Mouse (Mus musculus) midbrain, embryonic 15.5 days (tissue): ENCODE measurements around the gene Ccdc71. TPM values are rescaled to one million over a fixed set of nuclear protein-coding genes. Genes with fewer than 3 reads are reported as not detected.

Experiments used
- ATAC-seq: fragments of 200-750 bp; cut with Nextera tagmentation; replicated peaks from 2 replicates; pipeline ENCODE4 v1.8.0; 2017; ENCODE audit warnings: moderate TSS enrichment
- H3K27ac ChIP-seq: fragments of 300-500 bp; sonication (generic); 2 replicates; pipeline ENCODE4 v1.5.1; 2015; ENCODE audit warnings: mild to moderate bottlenecking, inconsistent platforms
- H3K27me3 ChIP-seq: fragments of 300-500 bp; sonication (generic); replicated peaks from 2 replicates; pipeline ENCODE4 v1.6.1; 2015; ENCODE audit warnings: inconsistent platforms
- H3K36me3 ChIP-seq: fragments of 300-500 bp; sonication (generic); replicated peaks from 2 replicates; pipeline ENCODE4 v1.6.1; 2015; ENCODE audit warnings: inconsistent platforms
- H3K4me1 ChIP-seq: fragments of 300-500 bp; sonication (generic); 2 replicates; pipeline ENCODE4 v1.6.1; 2015; ENCODE audit warnings: inconsistent platforms
- H3K4me2 ChIP-seq: fragments of 300-500 bp; sonication (generic); 2 replicates; pipeline ENCODE4 v1.6.1; 2015; ENCODE audit warnings: inconsistent platforms, mild to moderate bottlenecking, moderate library complexity
- H3K4me3 ChIP-seq: fragments of 300-500 bp; sonication (generic); 2 replicates; pipeline ENCODE4 v1.5.1; 2015; ENCODE audit warnings: mild to moderate bottlenecking, inconsistent platforms
- H3K9ac ChIP-seq: fragments of 300-500 bp; sonication (generic); 2 replicates; pipeline ENCODE4 v1.6.1; 2015; ENCODE audit warnings: mild to moderate bottlenecking, inconsistent platforms
- H3K9me3 ChIP-seq: fragments of 300-500 bp; sonication (generic); 2 replicates; pipeline ENCODE4 v1.6.1; 2016; ENCODE audit warnings: inconsistent platforms
- WGBS: fragments of 180-500 bp; shearing (Covaris S2); methylation state at CpG from one replicate; pipeline ENCODE4 v1.1.7; 2015; ENCODE audit warnings: mixed read lengths; 5-methylcytosine and 5-hydroxymethylcytosine counted together
- polyA plus RNA-seq: library from polyadenylated mRNA; unstranded; fragments of >200 nt; fragmentation: Nextera tagmentation; extraction: Ambion mirVana; gene quantifications from 2 replicates; pipeline ENCODE4 v1.2.1, GENCODE M21; 2015

Gene Ccdc71
- polyA plus RNA-seq, 1 experiment from 2014 or later: 71.4 TPM

DNA sequence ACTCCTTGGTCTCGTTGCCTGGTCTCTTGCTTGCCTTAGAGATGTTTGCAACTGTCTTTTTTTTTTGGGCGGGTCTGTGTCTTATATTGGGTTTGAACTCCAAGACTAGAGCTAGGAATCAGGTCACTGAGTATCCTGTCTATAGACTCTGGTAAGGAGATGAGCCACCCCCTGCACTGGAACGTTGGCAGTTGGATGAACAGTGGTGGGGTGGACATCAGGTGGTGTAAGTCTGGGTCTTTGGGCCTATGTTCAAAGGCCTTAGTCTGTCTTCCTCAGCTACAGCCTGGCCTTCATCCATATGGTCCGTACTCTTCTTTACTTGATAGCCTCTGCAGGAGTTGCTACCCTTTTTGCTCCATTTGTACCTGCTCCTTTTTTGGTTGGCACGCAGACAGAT is 1.3 kb downstream of the Ccdc71 start:
- H3K9ac ChIP-seq: no peak overlapping the region

DNA sequence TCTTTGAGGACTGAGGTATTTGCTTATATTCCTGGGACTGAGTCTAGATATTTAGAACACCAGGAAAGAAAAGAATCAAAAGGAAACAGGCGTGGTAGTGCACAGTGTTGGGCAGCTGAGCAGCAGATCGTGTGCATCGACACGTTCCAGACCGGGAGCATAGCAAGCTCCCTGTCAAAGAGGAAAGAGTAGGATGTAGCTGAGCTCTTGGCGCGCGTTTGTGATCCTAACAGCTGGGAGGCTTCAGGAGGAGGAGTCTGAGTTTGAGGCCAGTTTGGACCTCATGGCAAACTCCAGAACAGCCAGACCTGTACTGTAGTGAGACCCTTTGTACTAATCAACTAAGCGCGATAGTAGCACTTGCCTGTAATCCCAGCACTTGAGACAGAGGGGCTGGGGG is 1.9 kb downstream of the Ccdc71 start:
- Histone ChIP-seq H3K36me3 (peaks cover 22% of the 10 kb centered on the region), H3K4me1 (peaks cover 15% of the 10 kb centered on the region), H3K4me3 (no peak overlapping the region), H3K9ac (no peak overlapping the region), H3K27ac (no peak overlapping the region), H3K27me3 (no peaks in the 10 kb centered on the region), H3K4me2 (peak overlapping the region; percentile 74; the same call in 1 of the 2 replicates), H3K9me3 (no peaks in the 10 kb centered on the region)
- ATAC-seq: no peak
- WGBS: 93% methylated on average over 10 of the region's 10 CpGs

More for the DNA sequence above, 1.3 kb downstream of the Ccdc71 start:
- peak overlapping the region; percentile 74 for H3K4me2 ChIP-seq
- WGBS: 85% methylated on average over 5 of the region's 5 CpGs
- H3K36me3 ChIP-seq: peaks cover 20% of the 10 kb centered on the region
- peak overlapping the region; percentile 67 for H3K4me3 ChIP-seq
- peaks cover 15% of the 10 kb centered on the region for H3K4me1 ChIP-seq
- no peaks in the 10 kb centered on the region for H3K27me3 ChIP-seq
- no peak for ATAC-seq
- H3K9me3 ChIP-seq: no peaks in the 10 kb centered on the region
- H3K27ac ChIP-seq: no peak overlapping the region; the same call in 1 of the 2 replicates

DNA sequence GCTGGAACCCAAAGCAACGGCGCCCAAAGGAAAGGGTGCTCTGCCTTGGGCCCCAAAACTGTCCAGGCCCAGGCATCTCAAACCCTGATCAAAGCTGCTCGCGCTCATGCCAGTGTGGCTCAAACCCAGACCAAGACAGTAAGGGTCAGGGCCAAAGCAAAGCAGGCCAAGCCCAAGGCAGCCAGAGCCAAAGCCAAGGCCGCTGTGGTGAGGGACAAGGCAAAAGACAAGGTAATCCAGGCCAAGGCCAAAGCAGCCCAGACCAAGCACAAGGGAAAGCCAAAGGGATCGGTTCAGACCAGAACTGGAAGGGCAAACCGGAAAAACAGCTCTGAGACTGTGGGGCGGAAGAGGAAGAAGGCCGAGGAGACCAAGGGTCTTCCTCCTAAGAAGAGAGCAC is 3.4 kb downstream of the Ccdc71 start:
- Histone ChIP-seq H3K36me3 (peaks cover 23% of the 10 kb centered on the region), H3K4me3 (no peak overlapping the region), H3K4me2 (no peak overlapping the region), H3K9me3 (no peaks in the 10 kb centered on the region), H3K27me3 (no peaks in the 10 kb centered on the region), H3K4me1 (peaks cover 15% of the 10 kb centered on the region), H3K27ac (no peak overlapping the region), H3K9ac (no peak overlapping the region)
- WGBS: 93% methylated on average over 9 of the region's 9 CpGs
- ATAC-seq: no peak

DNA sequence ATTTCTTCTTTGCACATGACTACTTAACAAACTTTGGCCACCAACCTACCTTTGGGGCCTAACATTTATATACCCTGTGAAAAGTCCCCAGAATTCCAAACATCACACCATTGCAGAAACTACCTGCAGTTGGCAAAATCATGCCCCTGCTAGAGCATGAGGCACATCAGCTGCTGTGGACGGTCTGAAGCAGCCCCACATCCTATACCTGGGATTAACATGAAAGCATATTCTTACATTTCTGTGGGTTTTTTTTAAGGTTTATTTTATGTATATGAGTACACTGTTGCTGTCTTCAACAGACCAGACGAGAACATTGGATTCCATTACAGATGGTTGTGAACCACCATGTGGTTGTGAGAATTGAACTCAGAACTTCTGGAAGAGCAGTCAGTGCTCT is 5.9 kb downstream of the Ccdc71 start:
- Histone ChIP-seq H3K27me3 (no peaks in the 10 kb centered on the region), H3K4me3 (no peak overlapping the region), H3K27ac (no peak overlapping the region), H3K4me2 (no peak overlapping the region), H3K4me1 (peaks cover 12% of the 10 kb centered on the region), H3K9me3 (no peaks in the 10 kb centered on the region), H3K36me3 (peaks cover 23% of the 10 kb centered on the region), H3K9ac (no peak overlapping the region)
- ATAC-seq: no peak
- 93% methylated on average over 2 of the region's 2 CpGs for WGBS

DNA sequence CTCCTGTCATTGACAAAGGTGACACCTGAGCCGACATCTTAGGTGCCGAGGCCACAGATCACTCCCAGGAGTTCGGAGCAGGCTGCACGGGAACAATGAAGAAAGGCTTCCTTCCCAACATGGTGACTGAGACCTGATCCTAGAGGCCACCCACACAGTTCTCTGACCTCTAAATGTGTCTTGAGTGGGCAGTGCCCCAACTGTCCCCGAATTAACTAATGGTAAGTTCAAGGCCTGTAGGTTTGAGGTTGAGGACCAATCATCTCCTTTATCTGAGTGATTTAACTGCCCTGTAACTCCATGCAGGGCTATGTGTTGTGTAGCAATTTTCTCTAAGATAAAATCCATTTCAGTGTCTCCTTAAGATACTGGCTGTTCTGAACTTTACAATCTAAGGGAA is 9.1 kb downstream of the Ccdc71 start:
- Histone ChIP-seq H3K27me3 (no peaks in the 10 kb centered on the region), H3K9ac (no peak overlapping the region), H3K4me2 (no peak overlapping the region), H3K4me3 (no peak overlapping the region), H3K9me3 (no peaks in the 10 kb centered on the region), H3K4me1 (no peaks in the 10 kb centered on the region), H3K27ac (no peak overlapping the region), H3K36me3 (peaks cover 6% of the 10 kb centered on the region; the same call in 1 of the 2 replicates)
- ATAC-seq: no peak
- WGBS: 88% methylated on average over 5 of the region's 5 CpGs

DNA sequence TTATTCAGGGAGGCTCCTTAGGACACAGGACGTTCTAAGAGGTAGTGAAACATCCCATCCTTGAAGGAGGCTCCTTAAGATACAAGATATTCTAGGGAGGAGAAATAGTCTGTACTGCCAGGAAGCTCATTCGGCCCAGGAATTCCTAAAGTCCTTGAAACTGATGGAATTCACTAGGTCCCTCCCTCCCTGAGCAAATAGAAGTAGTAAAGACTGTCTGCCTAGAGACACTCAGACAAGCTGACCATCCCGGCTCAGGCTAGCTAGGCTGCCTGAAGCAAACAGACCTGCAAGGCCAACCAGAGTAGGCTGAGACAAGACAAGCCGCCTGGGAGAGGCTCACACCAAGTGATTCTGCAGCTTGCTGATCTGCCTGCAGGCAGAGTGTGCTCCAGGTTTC is 9.5 kb downstream of the Ccdc71 start:
- WGBS: 79% methylated on average over 4 of the region's 4 CpGs
- no peak overlapping the region for H3K9ac ChIP-seq
- no peak for ATAC-seq

DNA sequence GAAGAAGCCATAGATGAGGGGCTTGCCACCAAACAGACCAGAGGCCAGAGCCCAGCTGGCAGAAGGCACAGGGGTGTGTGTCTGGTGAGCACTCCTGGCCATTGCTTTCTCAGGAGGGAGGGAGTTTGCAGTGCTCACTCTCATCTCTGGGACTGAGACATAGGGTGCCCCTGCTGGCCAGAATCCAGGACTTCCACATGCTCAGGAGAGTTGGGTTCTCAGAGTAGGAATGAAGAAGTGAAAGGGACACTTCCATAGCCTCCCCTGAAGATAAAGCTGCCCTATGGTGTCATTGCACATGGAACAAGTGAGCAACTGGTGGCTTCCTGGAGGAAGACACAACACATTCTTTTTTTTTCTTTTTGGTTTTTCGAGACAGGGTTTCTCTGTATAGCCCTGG is 14.2 kb downstream of the Ccdc71 start:
- ATAC-seq: no peak
- no peaks in the 10 kb centered on the region for H3K27me3 ChIP-seq
- no peak overlapping the region for H3K27ac ChIP-seq
- no peaks in the 10 kb centered on the region for H3K36me3 ChIP-seq
- WGBS: 67% methylated on average over 1 of the region's 1 CpGs
- H3K4me1 ChIP-seq: peaks cover 11% of the 10 kb centered on the region
- no peak overlapping the region for H3K4me3 ChIP-seq
- H3K9me3 ChIP-seq: no peaks in the 10 kb centered on the region
- H3K4me2 ChIP-seq: no peak overlapping the region
- no peak overlapping the region for H3K9ac ChIP-seq

More for the DNA sequence above, 9.5 kb downstream of the Ccdc71 start:
- H3K4me3 ChIP-seq: no peak overlapping the region
- H3K36me3 ChIP-seq: peaks cover 6% of the 10 kb centered on the region; the same call in 1 of the 2 replicates
- H3K27me3 ChIP-seq: no peaks in the 10 kb centered on the region
- no peak overlapping the region for H3K27ac ChIP-seq
- no peaks in the 10 kb centered on the region for H3K9me3 ChIP-seq
- no peak overlapping the region for H3K4me2 ChIP-seq
- no peaks in the 10 kb centered on the region for H3K4me1 ChIP-seq

DNA sequence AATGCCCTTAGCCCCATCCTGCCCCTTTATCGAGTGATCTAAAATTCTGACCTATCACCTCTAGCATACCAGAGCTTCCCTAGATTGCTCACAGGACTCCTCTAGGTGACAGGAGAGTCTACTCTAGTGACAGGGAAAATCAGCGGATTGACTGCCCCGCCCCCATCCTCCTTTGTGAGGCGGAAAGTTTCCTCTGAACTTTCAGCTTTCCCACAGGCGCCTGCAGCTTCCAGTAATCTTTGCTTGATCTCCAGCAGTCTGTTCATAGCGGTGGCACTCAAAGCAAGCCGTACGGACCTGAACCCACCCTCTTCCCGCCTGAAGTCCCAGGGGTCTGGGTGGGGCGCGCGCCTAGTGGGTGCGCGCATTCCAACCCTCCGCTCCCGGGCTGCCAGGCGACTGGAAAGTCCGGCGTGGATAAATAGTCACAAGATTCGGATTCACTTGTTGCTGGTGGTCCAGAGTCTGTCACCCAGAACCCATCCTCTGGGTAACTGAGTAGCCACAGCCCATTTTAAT is 18.4 kb downstream of the Ccdc71 start:
- Histone ChIP-seq H3K4me3 (peak overlapping the region; percentile 35), H3K9me3 (no peaks in the 10 kb centered on the region), H3K27me3 (no peaks in the 10 kb centered on the region), H3K27ac (0 out of 2 replicates have a peak overlapping the region, but pooled peaks have one; percentile 14), H3K4me1 (peaks cover 18% of the 10 kb centered on the region), H3K4me2 (peak overlapping the region; percentile 54), H3K9ac (no peak overlapping the region; the same call in 1 of the 2 replicates), H3K36me3 (no peaks in the 10 kb centered on the region)
- under 1% methylated on average over 20 of the region's 20 CpGs for WGBS
- 0 out of 2 replicates have a peak, but pooled peaks have one; percentile 53 for ATAC-seq

DNA sequence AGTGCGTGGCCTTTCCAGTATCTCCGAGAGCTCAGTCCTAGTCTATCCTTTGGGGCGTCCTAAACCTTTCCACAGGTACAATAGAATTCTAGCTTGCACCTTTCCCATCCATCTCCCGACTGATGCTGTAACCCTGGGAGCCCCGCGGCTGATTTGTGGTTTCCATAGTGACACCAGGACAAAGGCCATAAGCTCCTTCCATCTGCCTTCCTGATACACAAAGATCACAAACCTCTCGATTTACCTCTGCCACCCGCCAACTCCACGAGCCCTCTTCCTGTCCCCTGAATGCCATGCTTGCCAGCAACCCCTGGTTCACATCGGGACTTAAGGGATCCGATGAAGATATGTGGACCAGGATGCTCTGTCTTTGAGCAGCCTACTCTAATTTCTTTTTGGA is 18.9 kb downstream of the Ccdc71 start:
- Histone ChIP-seq H3K4me1 (peaks cover 18% of the 10 kb centered on the region), H3K27me3 (no peaks in the 10 kb centered on the region), H3K4me3 (peak overlapping the region; percentile 35), H3K9ac (no peak overlapping the region), H3K36me3 (no peaks in the 10 kb centered on the region), H3K4me2 (peak overlapping the region; percentile 54), H3K27ac (no peak overlapping the region), H3K9me3 (no peaks in the 10 kb centered on the region)
- WGBS: 18% methylated on average over 11 of the region's 11 CpGs
- 0 out of 2 replicates have a peak, but pooled peaks have one; percentile 8 for ATAC-seq

DNA sequence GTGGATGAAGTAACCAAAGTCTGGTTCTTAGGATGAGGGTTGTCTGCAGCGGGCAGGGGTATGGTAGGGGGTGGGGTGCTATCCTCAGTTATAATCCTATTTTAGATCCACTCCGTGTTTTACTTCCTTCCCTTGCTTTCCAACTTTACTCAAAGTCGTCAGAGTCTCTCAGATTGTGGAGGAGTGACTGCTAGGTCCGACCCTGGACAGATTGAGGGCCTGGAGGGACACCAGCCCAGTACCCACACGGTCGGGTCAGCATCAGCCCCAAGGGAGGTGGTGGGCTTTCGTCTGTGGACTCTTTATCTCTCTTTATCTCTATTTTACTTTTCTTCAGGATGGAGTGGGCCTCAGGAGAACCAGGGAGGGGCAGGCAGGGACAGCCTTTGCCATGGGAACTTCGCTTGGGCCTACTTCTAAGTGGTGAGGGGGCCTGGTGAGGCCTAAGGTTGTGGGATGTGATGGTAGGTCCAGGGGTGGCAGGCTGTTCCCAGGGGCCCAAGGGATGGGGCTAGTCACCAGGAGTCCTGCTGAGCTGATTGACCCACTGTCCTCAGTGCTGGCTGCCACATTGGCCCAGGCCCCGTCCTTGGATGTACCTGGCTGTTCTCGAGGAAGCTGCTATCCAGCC is 19.5 kb downstream of the Ccdc71 start, which contains the start of gene Lamb2:
Gene Lamb2 (plus strand): TSS at position 16 of the 631 bp plus-strand sequence.
- 8% methylated on average over 10 of the region's 10 CpGs for WGBS
- no peaks in the 10 kb centered on the region for H3K27me3 ChIP-seq
- peak; percentile 60; the same call in 1 of the 2 replicates for ATAC-seq
- H3K4me1 ChIP-seq: peaks cover 18% of the 10 kb centered on the region
- H3K4me2 ChIP-seq: peak within 1 kb of the TSS; percentile 54
- peak within 1 kb of the TSS; percentile 8 for H3K9ac ChIP-seq
- H3K4me3 ChIP-seq: peak within 1 kb of the TSS; percentile 35
- H3K36me3 ChIP-seq: no peaks in the 10 kb centered on the region
- no peaks in the 10 kb centered on the region for H3K9me3 ChIP-seq
- H3K27ac ChIP-seq: 0 out of 2 replicates have a peak within 1 kb of the TSS, but pooled peaks have one; percentile 45

DNA sequence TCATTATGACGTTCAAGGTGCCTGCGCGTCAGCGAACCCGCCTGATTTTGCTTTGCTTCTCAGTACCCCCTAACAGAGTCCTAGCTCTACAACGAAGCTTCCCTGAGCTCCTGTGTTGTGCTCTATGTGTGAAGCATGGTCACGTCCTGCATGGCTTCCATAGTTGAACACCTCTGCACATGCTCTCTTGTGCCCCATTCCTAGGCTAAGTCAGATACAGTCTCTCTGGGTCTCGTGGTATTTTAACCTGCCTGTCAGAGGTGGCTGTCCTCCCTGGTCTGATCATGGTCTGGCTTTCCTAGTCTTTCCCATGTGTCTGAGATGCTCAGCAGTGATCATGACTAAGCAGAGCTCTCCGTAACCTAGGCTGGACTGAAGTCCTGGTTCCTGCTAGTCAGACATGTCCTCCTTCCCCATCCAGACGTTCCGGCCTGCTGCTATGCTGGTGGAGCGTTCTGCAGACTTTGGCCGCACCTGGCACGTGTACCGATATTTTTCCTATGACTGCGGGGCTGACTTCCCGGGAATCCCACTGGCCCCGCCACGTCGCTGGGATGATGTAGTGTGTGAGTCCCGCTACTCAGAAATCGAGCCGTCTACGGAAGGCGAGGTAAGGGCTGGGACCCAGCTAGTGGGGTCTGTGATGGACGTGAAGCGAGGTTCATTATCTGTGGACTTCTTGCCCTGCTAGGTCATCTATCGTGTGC is 20.6 kb downstream of the Ccdc71 start:
- no peak overlapping the region for H3K4me3 ChIP-seq
- no peak for ATAC-seq
- peaks cover 18% of the 10 kb centered on the region for H3K4me1 ChIP-seq
- H3K36me3 ChIP-seq: no peaks in the 10 kb centered on the region
- no peak overlapping the region for H3K27ac ChIP-seq
- 0 out of 2 replicates have a peak overlapping the region, but pooled peaks have one; percentile 54 for H3K4me2 ChIP-seq
- H3K9me3 ChIP-seq: no peaks in the 10 kb centered on the region
- WGBS: 92% methylated on average over 28 of the region's 28 CpGs
- H3K27me3 ChIP-seq: no peaks in the 10 kb centered on the region
- H3K9ac ChIP-seq: no peak overlapping the region

DNA sequence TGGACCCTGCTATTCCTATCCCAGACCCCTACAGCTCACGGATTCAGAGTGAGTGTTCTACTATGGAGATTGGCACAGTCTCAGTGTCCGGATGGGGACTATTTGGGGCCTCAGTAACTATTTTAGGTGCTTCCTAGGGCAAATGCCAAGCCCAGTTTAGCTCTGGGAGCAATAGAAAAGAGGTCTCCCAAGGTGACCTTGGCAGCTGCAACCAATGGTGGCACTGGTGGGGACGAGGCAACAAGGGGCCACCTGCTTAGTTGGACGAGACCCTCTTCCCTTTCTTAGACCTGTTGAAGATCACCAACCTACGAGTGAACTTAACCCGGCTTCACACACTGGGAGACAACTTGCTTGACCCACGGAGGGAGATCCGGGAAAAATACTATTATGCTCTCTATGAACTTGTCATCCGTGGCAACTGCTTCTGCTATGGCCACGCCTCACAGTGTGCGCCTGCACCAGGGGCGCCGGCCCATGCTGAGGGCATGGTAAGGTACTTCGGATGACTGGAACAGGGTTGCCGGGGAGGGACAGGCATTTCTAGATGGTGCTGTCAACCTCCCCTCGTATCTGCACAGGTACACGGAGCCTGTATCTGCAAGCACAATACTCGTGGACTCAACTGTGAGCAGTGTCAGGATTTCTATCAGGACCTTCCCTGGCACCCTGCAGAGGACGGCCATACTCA is 21.3 kb downstream of the Ccdc71 start:
- no peak overlapping the region for H3K4me3 ChIP-seq
- H3K27me3 ChIP-seq: no peaks in the 10 kb centered on the region
- no peak overlapping the region for H3K4me2 ChIP-seq
- H3K27ac ChIP-seq: no peak overlapping the region
- WGBS: 90% methylated on average over 19 of the region's 19 CpGs
- peaks cover 18% of the 10 kb centered on the region for H3K4me1 ChIP-seq
- no peak for ATAC-seq
- H3K36me3 ChIP-seq: no peaks in the 10 kb centered on the region
- no peak overlapping the region for H3K9ac ChIP-seq
- H3K9me3 ChIP-seq: no peaks in the 10 kb centered on the region
